Mouse (Mus musculus): Measurements from ENCODE around the gene Samd11.

The Samd11 gene

GRCm38 (mm10) chr4:156255078-156255839 lies at the start of gene Samd11:
TSS of gene Samd11 (minus strand) at chr4:156255657.
- DNase-seq (ENCODE audit: low read depth) = no peak

- no peak for DNase-seq (ENCODE audit: low read depth)
Measured at GRCm38 (mm10) chr4:156254361-156255077, 938 bp downstream of the Samd11 start.

GRCm38 (mm10) chr4:156253043-156253442 lies 2.4 kb downstream of the Samd11 start:
- DNase-seq (ENCODE audit: low read depth) = no peak

- no peak for DNase-seq (ENCODE audit: low read depth)
Measured at GRCm38 (mm10) chr4:156252619-156253018, 2.8 kb downstream of the Samd11 start.

GRCm38 (mm10) chr4:156252140-156252539 lies 3.3 kb downstream of the Samd11 start:
- DNase-seq (ENCODE audit: low read depth) = no peak

- no peak for DNase-seq (ENCODE audit: low read depth)
Measured at GRCm38 (mm10) chr4:156251081-156251480, 4.4 kb downstream of the Samd11 start.

GRCm38 (mm10) chr4:156249567-156249966 lies 5.9 kb downstream of the Samd11 start:
- no peak for DNase-seq (ENCODE audit: low read depth)

- no peak for DNase-seq (ENCODE audit: low read depth)
Measured at GRCm38 (mm10) chr4:156236651-156237447, 18.6 kb downstream of the Samd11 start.

GRCm38 (mm10) chr4:156235808-156236533 lies 19.5 kb downstream of the Samd11 start, which contains the start of gene Noc2l:
TSS of gene Noc2l (plus strand) at chr4:156236010.
- no peak for DNase-seq (ENCODE audit: low read depth)

- DNase-seq (ENCODE audit: low read depth) = no peak
Measured at GRCm38 (mm10) chr4:156235360-156235770, 20.1 kb downstream of the Samd11 start.

GRCm38 (mm10) chr4:156234701-156235213 lies 20.7 kb downstream of the Samd11 start, which contains the start of gene Plekhn1:
TSS of gene Plekhn1 (minus strand) at chr4:156234857.
- no peak for DNase-seq (ENCODE audit: low read depth)

- no peak for DNase-seq (ENCODE audit: low read depth)
Measured at GRCm38 (mm10) chr4:156234021-156234501, 21.4 kb downstream of the Samd11 start.

GRCm38 (mm10) chr4:156228393-156229024 lies 26.9 kb downstream of the Samd11 start:
- DNase-seq (ENCODE audit: low read depth) = no peak

GRCm38 (mm10) chr4:156227752-156228392 lies 27.6 kb downstream of the Samd11 start:
- DNase-seq (ENCODE audit: low read depth) = no peak

- no peak for DNase-seq (ENCODE audit: low read depth)
Measured at GRCm38 (mm10) chr4:156224276-156224675, 31.2 kb downstream of the Samd11 start.

- no peak for DNase-seq (ENCODE audit: low read depth)
Measured at GRCm38 (mm10) chr4:156219936-156220335, 35.5 kb downstream of the Samd11 start.

- no peak for DNase-seq (ENCODE audit: low read depth)
Measured at GRCm38 (mm10) chr4:156217838-156218237, 37.6 kb downstream of the Samd11 start.

- DNase-seq (ENCODE audit: low read depth) = no peak
Measured at GRCm38 (mm10) chr4:156217022-156217669, 38.3 kb downstream of the Samd11 start.

GRCm38 (mm10) chr4:156216196-156216595 lies 39.3 kb downstream of the Samd11 start:
- DNase-seq (ENCODE audit: low read depth) = no peak

GRCm38 (mm10) chr4:156215649-156216048 lies 39.8 kb downstream of the Samd11 start, which contains the start of gene Perm1:
TSS of gene Perm1 (plus strand) at chr4:156215868.
- DNase-seq (ENCODE audit: low read depth) = no peak
